Mouse (Mus musculus): ENCODE results near the gene Rassf3. TPM values are rescaled to one million over a fixed set of nuclear protein-coding genes. Genes with fewer than 3 reads are reported as not detected.

Gene Rassf3
- total RNA-seq, 1 experiment = 13.1 TPM

DNA sequence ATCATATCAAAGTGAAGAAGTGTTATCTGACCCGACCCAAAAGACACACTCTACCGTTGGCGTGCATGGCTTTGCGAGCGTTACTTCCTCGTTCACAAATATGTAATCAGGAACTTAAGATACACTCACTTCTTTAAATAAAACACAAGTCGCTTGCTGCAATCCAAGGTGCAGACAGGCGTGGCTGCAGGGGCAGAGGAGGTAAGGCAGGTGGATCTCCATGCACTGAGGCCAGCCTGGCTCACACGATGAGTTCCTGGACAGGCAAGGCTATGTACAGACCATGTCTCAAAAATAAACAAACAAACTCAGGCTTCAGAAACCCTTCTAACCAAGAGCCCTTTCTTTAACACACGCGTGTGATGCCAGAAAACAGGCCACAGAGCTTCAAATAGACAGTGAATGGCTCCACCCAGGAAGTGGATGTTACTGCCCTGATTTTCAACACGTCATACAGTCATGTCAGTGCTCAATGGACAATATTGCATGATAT lies 2.4 kb downstream of the Rassf3 start:
- DNase-seq (ENCODE audit: low read depth, low spot score) = no peak
- peak overlapping the region in 1 of 2 experiments; percentile 68; a peak in 2 of 4 replicates for H3K4me3 ChIP-seq (ENCODE audit: insufficient read depth in 1 of 2, low read depth in 1 of 2, low read length in 2 of 2, poor library complexity in 1 of 2, severe bottlenecking in 1 of 2)
- peaks cover 0 to 15% of the 10 kb centered on the region in 2 experiments; a peak in 3 of 4 replicates for H3K4me1 ChIP-seq (ENCODE audit: control insufficient read depth in 2 of 2, insufficient read depth in 2 of 2, low read length in 2 of 2, poor library complexity in 1 of 2)
- no peak overlapping the region for H3K27ac ChIP-seq (ENCODE audit: insufficient read depth, low read depth, low read length, poor library complexity, severe bottlenecking)
- in situ Hi-C loops (cut with MboI; ENCODE audit: low sequenced_read_pairs in 2 of 2, unreplicated experiment in 2 of 2) = no loop called here
- TF ChIP-seq HCFC1 (IDR thresholded peaks at IDR 0.05; ENCODE audit: borderline replicate concordance, insufficient read depth, low read length) (no peak), ZC3H11A (IDR thresholded peaks at IDR 0.05; ENCODE audit: borderline replicate concordance, low read depth, low read length) (no peak), CHD2 (IDR thresholded peaks at IDR 0.05; ENCODE audit: low read depth, low read length) (no peak), MAFK (IDR thresholded peaks at IDR 0.05; ENCODE audit: insufficient read depth, low read depth, low read length) (no peak), ZNF384 (IDR thresholded peaks at IDR 0.05; ENCODE audit: low read depth, low read length) (no peak)
- H3K9me3 ChIP-seq (ENCODE audit: control insufficient read depth, insufficient read depth, low read depth, low read length) = no peaks in the 10 kb centered on the region
- H3K9ac ChIP-seq (ENCODE audit: insufficient read depth, low read depth, low read length, poor library complexity, severe bottlenecking) = no peak overlapping the region
- H3K36me3 ChIP-seq (ENCODE audit: control insufficient read depth, insufficient read depth, low read length, poor library complexity, severe bottlenecking) = no peaks in the 10 kb centered on the region

DNA sequence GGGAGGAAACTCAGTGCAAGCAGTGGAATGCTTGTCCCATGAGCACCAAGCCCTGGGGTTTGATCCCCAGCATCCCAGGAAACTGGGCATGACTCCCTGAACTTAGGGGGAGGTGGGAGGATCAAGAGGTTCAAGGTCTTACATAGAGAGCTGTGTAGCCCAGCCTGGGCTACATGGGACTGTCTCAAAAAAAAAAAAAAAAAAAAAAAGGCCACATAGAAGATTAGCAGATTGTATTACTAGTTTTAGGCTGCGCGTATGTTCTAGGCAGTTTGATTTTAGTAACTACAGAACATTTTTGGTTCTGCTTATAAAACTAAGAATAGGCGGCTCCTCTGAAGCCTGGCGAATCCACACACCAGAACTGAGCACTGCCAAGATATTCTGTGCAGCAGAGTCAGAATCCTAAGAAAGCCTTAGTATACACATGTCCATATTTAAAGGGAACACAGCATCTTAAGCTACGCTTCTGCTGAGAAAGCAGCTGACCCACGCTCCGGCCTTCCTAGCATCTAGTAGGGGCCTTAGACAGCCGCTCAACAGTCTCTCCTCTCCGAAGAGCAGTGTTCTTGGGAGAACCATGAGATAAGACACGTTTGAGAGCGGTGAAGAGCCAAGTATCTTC lies 3.4 kb downstream of the Rassf3 start:
- no peaks in the 10 kb centered on the region for H3K9me3 ChIP-seq (ENCODE audit: control insufficient read depth, insufficient read depth, low read depth, low read length)
- in situ Hi-C loops (cut with MboI; ENCODE audit: low sequenced_read_pairs in 2 of 2, unreplicated experiment in 2 of 2) = no loop called here
- H3K36me3 ChIP-seq (ENCODE audit: control insufficient read depth, insufficient read depth, low read length, poor library complexity, severe bottlenecking) = no peaks in the 10 kb centered on the region
- no peak for TF ChIP-seq HCFC1 (IDR thresholded peaks at IDR 0.05; ENCODE audit: borderline replicate concordance, insufficient read depth, low read length)
- no peak for TF ChIP-seq ZNF384 (IDR thresholded peaks at IDR 0.05; ENCODE audit: low read depth, low read length)
- TF ChIP-seq CHD2 (IDR thresholded peaks at IDR 0.05; ENCODE audit: low read depth, low read length) = no peak
- no peak for TF ChIP-seq ZC3H11A (IDR thresholded peaks at IDR 0.05; ENCODE audit: borderline replicate concordance, low read depth, low read length)
- no peak overlapping the region for H3K27ac ChIP-seq (ENCODE audit: insufficient read depth, low read depth, low read length, poor library complexity, severe bottlenecking)
- peak overlapping the region; percentile 28; the same call in 1 of the 2 replicates for H3K9ac ChIP-seq (ENCODE audit: insufficient read depth, low read depth, low read length, poor library complexity, severe bottlenecking)
- peaks cover 0 to 20% of the 10 kb centered on the region in 2 experiments; a peak in 3 of 4 replicates for H3K4me1 ChIP-seq (ENCODE audit: control insufficient read depth in 2 of 2, insufficient read depth in 2 of 2, low read length in 2 of 2, poor library complexity in 1 of 2)
- no peak for DNase-seq (ENCODE audit: low read depth, low spot score)
- no peak overlapping the region for H3K4me3 ChIP-seq (ENCODE audit: insufficient read depth in 1 of 2, low read depth in 1 of 2, low read length in 2 of 2, poor library complexity in 1 of 2, severe bottlenecking in 1 of 2)

DNA sequence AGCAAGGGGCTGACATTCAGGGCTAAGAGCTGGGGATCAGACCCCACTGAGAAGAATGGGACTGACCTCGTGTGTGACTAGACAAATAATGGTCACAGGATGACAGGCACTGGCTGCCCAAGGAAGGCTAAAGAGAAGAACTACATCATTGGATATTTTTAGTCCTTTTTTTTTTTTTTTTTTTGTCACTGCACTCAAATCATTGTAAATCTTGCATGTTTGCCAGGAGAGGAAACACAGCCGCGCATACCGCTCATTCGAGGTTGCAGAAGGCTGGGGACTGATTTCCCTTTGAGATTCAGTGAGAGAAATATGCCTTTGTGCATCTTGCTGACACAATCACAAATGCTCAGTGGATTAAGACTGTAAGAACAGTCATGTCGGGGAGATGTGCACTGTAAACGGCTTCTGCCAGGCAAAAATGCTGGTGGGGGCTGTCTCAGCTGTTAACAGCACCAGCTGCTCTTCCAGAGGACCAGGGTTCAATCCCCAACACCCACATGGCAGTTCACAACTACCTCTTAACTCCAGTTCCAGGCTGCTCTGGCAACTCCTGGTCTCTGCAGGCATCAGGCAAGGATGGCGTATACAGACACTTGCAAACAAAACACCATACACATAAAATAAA lies 4.5 kb downstream of the Rassf3 start:
- DNase-seq (ENCODE audit: low read depth, low spot score) = no peak

DNA sequence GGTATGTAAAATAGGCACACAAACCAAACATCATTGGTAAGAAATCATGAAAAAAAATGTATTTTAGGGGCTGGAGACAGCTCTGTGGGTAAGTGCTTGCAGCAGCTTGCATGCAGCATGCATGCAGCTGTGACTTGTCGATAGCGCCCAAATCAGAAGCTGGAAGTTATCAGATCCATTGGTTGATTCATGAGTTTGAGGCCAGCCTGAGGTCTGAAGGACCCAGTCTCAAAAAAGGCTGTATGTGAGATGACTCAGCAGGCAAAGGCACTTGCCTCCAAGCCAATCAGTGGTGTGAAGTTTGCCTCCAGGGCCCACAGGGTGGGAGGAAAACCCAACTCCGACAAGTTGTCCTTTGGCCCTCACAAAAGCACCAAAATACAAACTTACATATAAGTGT lies 6.5 kb downstream of the Rassf3 start:
- Histone ChIP-seq H3K4me3 (ENCODE audit: insufficient read depth in 1 of 2, low read depth in 1 of 2, low read length in 2 of 2, poor library complexity in 1 of 2, severe bottlenecking in 1 of 2) (no peak overlapping the region), H3K9me3 (ENCODE audit: control insufficient read depth, insufficient read depth, low read depth, low read length) (no peaks in the 10 kb centered on the region), H3K36me3 (ENCODE audit: control insufficient read depth, insufficient read depth, low read length, poor library complexity, severe bottlenecking) (no peaks in the 10 kb centered on the region), H3K4me1 (ENCODE audit: control insufficient read depth in 2 of 2, insufficient read depth in 2 of 2, low read length in 2 of 2, poor library complexity in 1 of 2) (peaks cover 3 to 23% of the 10 kb centered on the region in 2 experiments; a peak in 2 of 4 replicates), H3K27ac (ENCODE audit: insufficient read depth, low read depth, low read length, poor library complexity, severe bottlenecking) (no peak overlapping the region), H3K9ac (ENCODE audit: insufficient read depth, low read depth, low read length, poor library complexity, severe bottlenecking) (no peak overlapping the region)
- TF ChIP-seq CHD2 (IDR thresholded peaks at IDR 0.05; ENCODE audit: low read depth, low read length) = no peak
- TF ChIP-seq HCFC1 (IDR thresholded peaks at IDR 0.05; ENCODE audit: borderline replicate concordance, insufficient read depth, low read length) = no peak
- TF ChIP-seq ZC3H11A (IDR thresholded peaks at IDR 0.05; ENCODE audit: borderline replicate concordance, low read depth, low read length) = no peak
- no peak for TF ChIP-seq MAFK (IDR thresholded peaks at IDR 0.05; ENCODE audit: insufficient read depth, low read depth, low read length)
- TF ChIP-seq ZNF384 (IDR thresholded peaks at IDR 0.05; ENCODE audit: low read depth, low read length) = no peak
- in situ Hi-C loops (cut with MboI; ENCODE audit: low sequenced_read_pairs in 2 of 2, unreplicated experiment in 2 of 2) = no loop called here
- DNase-seq (ENCODE audit: low read depth, low spot score) = no peak

More for the DNA sequence above, 4.5 kb downstream of the Rassf3 start:
- H3K9me3 ChIP-seq (ENCODE audit: control insufficient read depth, insufficient read depth, low read depth, low read length) = no peaks in the 10 kb centered on the region
- no peak overlapping the region for H3K4me3 ChIP-seq (ENCODE audit: insufficient read depth in 1 of 2, low read depth in 1 of 2, low read length in 2 of 2, poor library complexity in 1 of 2, severe bottlenecking in 1 of 2)
- no peak overlapping the region for H3K27ac ChIP-seq (ENCODE audit: insufficient read depth, low read depth, low read length, poor library complexity, severe bottlenecking)
- TF ChIP-seq ZC3H11A (IDR thresholded peaks at IDR 0.05; ENCODE audit: borderline replicate concordance, low read depth, low read length) (no peak), MAFK (IDR thresholded peaks at IDR 0.05; ENCODE audit: insufficient read depth, low read depth, low read length) (no peak), ZNF384 (IDR thresholded peaks at IDR 0.05; ENCODE audit: low read depth, low read length) (no peak), HCFC1 (IDR thresholded peaks at IDR 0.05; ENCODE audit: borderline replicate concordance, insufficient read depth, low read length) (no peak), CHD2 (IDR thresholded peaks at IDR 0.05; ENCODE audit: low read depth, low read length) (no peak)
- no peak overlapping the region for H3K9ac ChIP-seq (ENCODE audit: insufficient read depth, low read depth, low read length, poor library complexity, severe bottlenecking)
- no peaks in the 10 kb centered on the region for H3K36me3 ChIP-seq (ENCODE audit: control insufficient read depth, insufficient read depth, low read length, poor library complexity, severe bottlenecking)
- H3K4me1 ChIP-seq (ENCODE audit: control insufficient read depth in 2 of 2, insufficient read depth in 2 of 2, low read length in 2 of 2, poor library complexity in 1 of 2) = peaks cover 3 to 23% of the 10 kb centered on the region in 2 experiments; a peak in 2 of 4 replicates
- in situ Hi-C loops (cut with MboI; ENCODE audit: low sequenced_read_pairs in 2 of 2, unreplicated experiment in 2 of 2) = no loop called here
